Mouse (Mus musculus) kidney, embryonic 14.5 days (tissue): ENCODE measurements around the gene Cer1. TPM values are rescaled to one million over a fixed set of nuclear protein-coding genes. Genes with fewer than 3 reads are reported as not detected.

Experiments
- ATAC-seq: fragments of 200-750 bp; cut with Nextera tagmentation; 2 replicates; pipeline ENCODE4 v1.8.0; 2017; ENCODE audit warnings: moderate number of reproducible peaks, mild to moderate bottlenecking, moderate TSS enrichment, moderate library complexity; ENCODE audit not compliant: low FRiP score, low TSS enrichment
- H3K27ac ChIP-seq: fragments of 300-500 bp; sonication (generic); 2 replicates; pipeline ENCODE4 v1.5.1; 2014; ENCODE audit warnings: low read depth, mild to moderate bottlenecking, low read length, moderate library complexity, mixed read lengths
- H3K27me3 ChIP-seq: fragments of 300-500 bp; sonication (generic); 2 replicates; pipeline ENCODE4 v1.6.1; 2014; ENCODE audit warnings: mild to moderate bottlenecking, low read length; ENCODE audit not compliant: control insufficient read depth, insufficient read depth
- H3K36me3 ChIP-seq: fragments of 300-500 bp; sonication (generic); 2 replicates; pipeline ENCODE4 v1.6.1; 2014; ENCODE audit warnings: low read length, mixed read lengths; ENCODE audit not compliant: control insufficient read depth, insufficient read depth
- H3K4me1 ChIP-seq: fragments of 300-500 bp; sonication (generic); 2 replicates; pipeline ENCODE4 v1.6.1; 2014; ENCODE audit warnings: low read length, mixed read lengths; ENCODE audit not compliant: control insufficient read depth, insufficient read depth
- H3K4me2 ChIP-seq: fragments of 300-500 bp; sonication (generic); replicated peaks from 2 replicates; pipeline ENCODE4 v1.6.1; 2014; ENCODE audit warnings: low read depth, mild to moderate bottlenecking, low read length
- H3K4me3 ChIP-seq: fragments of 300-500 bp; sonication (generic); 2 replicates; pipeline ENCODE4 v1.5.1; 2014; ENCODE audit warnings: mild to moderate bottlenecking, low read length
- H3K9ac ChIP-seq: fragments of 300-500 bp; sonication (generic); 2 replicates; pipeline ENCODE4 v1.6.1; 2014; ENCODE audit warnings: low read depth, mild to moderate bottlenecking, low read length, moderate library complexity
- H3K9me3 ChIP-seq: fragments of 300-500 bp; sonication (generic); 2 replicates; pipeline ENCODE4 v1.6.1; 2016; ENCODE audit warnings: low read length; ENCODE audit not compliant: control insufficient read depth
- WGBS: fragments of 180-500 bp; shearing (Covaris S2); extraction: QIAGEN DNeasy Blood & Tissue Kit; methylation state at CpG from one replicate; pipeline ENCODE4 v1.1.7; 2014; 5-methylcytosine and 5-hydroxymethylcytosine counted together
- polyA plus RNA-seq: library from polyadenylated mRNA; unstranded; fragments of >200 nt; fragmentation: Nextera tagmentation; extraction: Ambion mirVana; gene quantifications from 2 replicates; pipeline ENCODE4 v1.2.1, GENCODE M21; 2014

Gene Cer1
- polyA plus RNA-seq, 1 experiment from 2014 or later, result not detected

- WGBS, result 84% methylated on average over 9 of the region's 9 CpGs
- Histone ChIP-seq H3K36me3 (no peaks in the 10 kb centered on the region), H3K27me3 (no peaks in the 10 kb centered on the region), H3K4me3 (no peak overlapping the region), H3K4me2 (no peak overlapping the region), H3K27ac (no peak overlapping the region), H3K4me1 (no peaks in the 10 kb centered on the region), H3K9ac (no peak overlapping the region), H3K9me3 (no peaks in the 10 kb centered on the region)
- ATAC-seq, result no peak
Observed at GRCm38 (mm10) chr4:82882500-82882899, 2.4 kb downstream of the Cer1 start.

GRCm38 (mm10) chr4:82881366-82881765, 3.6 kb downstream of the Cer1 start:
- no peak overlapping the region for H3K4me3 ChIP-seq
- 67% methylated on average over 3 of the region's 3 CpGs for WGBS
- no peak overlapping the region for H3K9ac ChIP-seq
- ATAC-seq, result no peak
- no peak overlapping the region for H3K27ac ChIP-seq
- no peak overlapping the region for H3K4me2 ChIP-seq
- H3K9me3 ChIP-seq, result no peaks in the 10 kb centered on the region
- H3K36me3 ChIP-seq, result no peaks in the 10 kb centered on the region
- no peaks in the 10 kb centered on the region for H3K4me1 ChIP-seq
- no peaks in the 10 kb centered on the region for H3K27me3 ChIP-seq

- Histone ChIP-seq H3K4me2 (no peak overlapping the region), H3K36me3 (no peaks in the 10 kb centered on the region), H3K27me3 (no peaks in the 10 kb centered on the region), H3K27ac (no peak overlapping the region), H3K4me1 (no peaks in the 10 kb centered on the region), H3K9ac (no peak overlapping the region), H3K4me3 (no peak overlapping the region), H3K9me3 (no peaks in the 10 kb centered on the region)
- no peak for ATAC-seq
- WGBS, result 71% methylated on average over 2 of the region's 2 CpGs
Observed at GRCm38 (mm10) chr4:82880243-82880642, 4.7 kb downstream of the Cer1 start.

GRCm38 (mm10) chr4:82879152-82879551, 5.8 kb downstream of the Cer1 start:
- no peak overlapping the region for H3K27ac ChIP-seq
- H3K4me1 ChIP-seq, result no peaks in the 10 kb centered on the region
- WGBS, result 89% methylated on average over 6 of the region's 6 CpGs
- no peak overlapping the region for H3K4me2 ChIP-seq
- H3K4me3 ChIP-seq, result no peak overlapping the region
- no peaks in the 10 kb centered on the region for H3K27me3 ChIP-seq
- no peaks in the 10 kb centered on the region for H3K36me3 ChIP-seq
- no peaks in the 10 kb centered on the region for H3K9me3 ChIP-seq
- no peak overlapping the region for H3K9ac ChIP-seq
- no peak for ATAC-seq

- Histone ChIP-seq H3K27ac (no peak overlapping the region), H3K4me2 (no peak overlapping the region), H3K9me3 (no peaks in the 10 kb centered on the region), H3K4me3 (no peak overlapping the region), H3K27me3 (no peaks in the 10 kb centered on the region), H3K9ac (no peak overlapping the region), H3K4me1 (no peaks in the 10 kb centered on the region), H3K36me3 (no peaks in the 10 kb centered on the region)
- 80% methylated on average over 2 of the region's 2 CpGs for WGBS
- ATAC-seq, result no peak
Observed at GRCm38 (mm10) chr4:82876656-82877055, 8.3 kb downstream of the Cer1 start.

- no peak overlapping the region for H3K27ac ChIP-seq
Observed at GRCm38 (mm10) chr4:82875532-82875931, 9.4 kb downstream of the Cer1 start.

GRCm38 (mm10) chr4:82874791-82875190, 10.2 kb downstream of the Cer1 start:
- Histone ChIP-seq H3K4me3 (no peak overlapping the region), H3K9ac (no peak overlapping the region), H3K9me3 (no peaks in the 10 kb centered on the region), H3K36me3 (no peaks in the 10 kb centered on the region), H3K27ac (no peak overlapping the region), H3K4me1 (no peaks in the 10 kb centered on the region), H3K27me3 (no peaks in the 10 kb centered on the region), H3K4me2 (no peak overlapping the region)
- ATAC-seq, result no peak
- WGBS, result 65% methylated on average over 4 of the region's 4 CpGs

More at GRCm38 (mm10) chr4:82875532-82875931, 9.4 kb downstream of the Cer1 start:
- no peaks in the 10 kb centered on the region for H3K4me1 ChIP-seq
- H3K27me3 ChIP-seq, result no peaks in the 10 kb centered on the region
- H3K4me3 ChIP-seq, result no peak overlapping the region
- no peak overlapping the region for H3K4me2 ChIP-seq
- no peaks in the 10 kb centered on the region for H3K36me3 ChIP-seq
- 63% methylated on average over 4 of the region's 4 CpGs for WGBS
- H3K9me3 ChIP-seq, result no peaks in the 10 kb centered on the region
- no peak for ATAC-seq
- no peak overlapping the region for H3K9ac ChIP-seq

- Histone ChIP-seq H3K27ac (no peak overlapping the region), H3K4me1 (no peaks in the 10 kb centered on the region), H3K9me3 (no peaks in the 10 kb centered on the region), H3K27me3 (no peaks in the 10 kb centered on the region), H3K4me3 (no peak overlapping the region), H3K9ac (no peak overlapping the region), H3K4me2 (no peak overlapping the region), H3K36me3 (no peaks in the 10 kb centered on the region)
- no peak for ATAC-seq
- WGBS, result 80% methylated on average over 4 of the region's 4 CpGs
Observed at GRCm38 (mm10) chr4:82872548-82872947, 12.4 kb downstream of the Cer1 start.

GRCm38 (mm10) chr4:82872121-82872520, 12.8 kb downstream of the Cer1 start:
- no peak for ATAC-seq
- WGBS, result 51% methylated on average over 6 of the region's 6 CpGs
- no peak overlapping the region for H3K27ac ChIP-seq

GRCm38 (mm10) chr4:82870931-82871330, 14.0 kb downstream of the Cer1 start:
- WGBS, result 70% methylated on average over 6 of the region's 6 CpGs
- Histone ChIP-seq H3K27me3 (no peaks in the 10 kb centered on the region), H3K9me3 (no peaks in the 10 kb centered on the region), H3K36me3 (no peaks in the 10 kb centered on the region), H3K4me1 (no peaks in the 10 kb centered on the region), H3K4me2 (no peak overlapping the region), H3K4me3 (no peak overlapping the region), H3K9ac (no peak overlapping the region), H3K27ac (no peak overlapping the region)
- ATAC-seq, result no peak

More at GRCm38 (mm10) chr4:82872121-82872520, 12.8 kb downstream of the Cer1 start:
- H3K36me3 ChIP-seq, result no peaks in the 10 kb centered on the region
- H3K4me2 ChIP-seq, result no peak overlapping the region
- no peaks in the 10 kb centered on the region for H3K9me3 ChIP-seq
- H3K27me3 ChIP-seq, result no peaks in the 10 kb centered on the region
- H3K4me3 ChIP-seq, result no peak overlapping the region
- no peak overlapping the region for H3K9ac ChIP-seq
- H3K4me1 ChIP-seq, result no peaks in the 10 kb centered on the region
